Mouse (Mus musculus): ENCODE measurements around the gene Camk1d. TPM values are rescaled to one million over a fixed set of nuclear protein-coding genes. Genes with fewer than 3 reads are reported as not detected.

The Camk1d gene
- polyA plus RNA-seq, 1 experiment from 2014 or later = 0.62 TPM

GRCm38 (mm10) chr2:5596882-5597281, 117.4 kb downstream of the Camk1d start:
- WGBS = 51% methylated on average over 12 of the region's 12 CpGs
- no peaks in the 10 kb centered on the region for H3K27me3 ChIP-seq (ENCODE audit: poor library complexity, severe bottlenecking)
- H3K9me3 ChIP-seq = no peaks in the 10 kb centered on the region
- H3K4me3 ChIP-seq = no peak overlapping the region
- H3K27ac ChIP-seq = no peak overlapping the region; the same call in 1 of the 2 replicates
- H3K36me3 ChIP-seq (replicated peaks) = no peaks in the 10 kb centered on the region
- peaks cover 15% of the 10 kb centered on the region for H3K4me1 ChIP-seq
- no peak for DNase-seq (ENCODE audit: extremely low spot score, low spot score)

GRCm38 (mm10) chr2:5595356-5596191, 118.7 kb downstream of the Camk1d start:
- no peak overlapping the region for H3K27ac ChIP-seq
- WGBS = 91% methylated on average over 8 of the region's 8 CpGs
- no peak overlapping the region for H3K4me3 ChIP-seq
- no peak for DNase-seq (ENCODE audit: extremely low spot score, low spot score)
- H3K4me1 ChIP-seq = peaks cover 1% of the 10 kb centered on the region
- H3K9me3 ChIP-seq = no peaks in the 10 kb centered on the region
- no peaks in the 10 kb centered on the region for H3K36me3 ChIP-seq (replicated peaks)
- no peaks in the 10 kb centered on the region for H3K27me3 ChIP-seq (ENCODE audit: poor library complexity, severe bottlenecking)

GRCm38 (mm10) chr2:5592461-5593136, 121.7 kb downstream of the Camk1d start:
- H3K27me3 ChIP-seq (ENCODE audit: poor library complexity, severe bottlenecking) = no peaks in the 10 kb centered on the region
- WGBS = 89% methylated on average over 6 of the region's 6 CpGs
- DNase-seq (ENCODE audit: extremely low spot score, low spot score) = no peak

GRCm38 (mm10) chr2:5590074-5590473, 124.2 kb downstream of the Camk1d start:
- Histone ChIP-seq H3K27ac (no peak overlapping the region), H3K9me3 (no peaks in the 10 kb centered on the region), H3K27me3 (ENCODE audit: poor library complexity, severe bottlenecking) (no peaks in the 10 kb centered on the region), H3K36me3 (replicated peaks) (no peaks in the 10 kb centered on the region), H3K4me1 (no peaks in the 10 kb centered on the region), H3K4me3 (no peak overlapping the region)
- WGBS = 80% methylated on average over 5 of the region's 5 CpGs
- DNase-seq (ENCODE audit: extremely low spot score, low spot score) = no peak

More at GRCm38 (mm10) chr2:5592461-5593136, 121.7 kb downstream of the Camk1d start:
- no peaks in the 10 kb centered on the region for H3K36me3 ChIP-seq (replicated peaks)
- no peaks in the 10 kb centered on the region; the same call in 1 of the 2 replicates for H3K4me1 ChIP-seq
- no peaks in the 10 kb centered on the region for H3K9me3 ChIP-seq
- no peak overlapping the region for H3K4me3 ChIP-seq
- no peak overlapping the region for H3K27ac ChIP-seq

GRCm38 (mm10) chr2:5589163-5589562, 125.2 kb downstream of the Camk1d start:
- Histone ChIP-seq H3K4me3 (no peak overlapping the region), H3K27me3 (ENCODE audit: poor library complexity, severe bottlenecking) (no peaks in the 10 kb centered on the region), H3K27ac (no peak overlapping the region), H3K36me3 (replicated peaks) (no peaks in the 10 kb centered on the region), H3K9me3 (no peaks in the 10 kb centered on the region), H3K4me1 (no peaks in the 10 kb centered on the region)
- no peak for DNase-seq (ENCODE audit: extremely low spot score, low spot score)
- WGBS = 89% methylated on average over 5 of the region's 5 CpGs

GRCm38 (mm10) chr2:5588329-5588982, 125.9 kb downstream of the Camk1d start:
- Histone ChIP-seq H3K36me3 (replicated peaks) (no peaks in the 10 kb centered on the region), H3K27me3 (ENCODE audit: poor library complexity, severe bottlenecking) (no peaks in the 10 kb centered on the region), H3K4me3 (no peak overlapping the region), H3K9me3 (no peaks in the 10 kb centered on the region), H3K4me1 (no peaks in the 10 kb centered on the region), H3K27ac (no peak overlapping the region)
- 91% methylated on average over 8 of the region's 8 CpGs for WGBS
- no peak for DNase-seq (ENCODE audit: extremely low spot score, low spot score)

GRCm38 (mm10) chr2:5584318-5585027, 129.8 kb downstream of the Camk1d start:
- Histone ChIP-seq H3K4me3 (no peak overlapping the region), H3K9me3 (no peaks in the 10 kb centered on the region), H3K36me3 (replicated peaks) (no peaks in the 10 kb centered on the region), H3K27me3 (ENCODE audit: poor library complexity, severe bottlenecking) (no peaks in the 10 kb centered on the region), H3K4me1 (no peaks in the 10 kb centered on the region), H3K27ac (no peak overlapping the region)
- WGBS = 87% methylated on average over 6 of the region's 6 CpGs
- DNase-seq (ENCODE audit: extremely low spot score, low spot score) = no peak

GRCm38 (mm10) chr2:5579391-5579790, 134.9 kb downstream of the Camk1d start:
- H3K27ac ChIP-seq = no peak overlapping the region
- 84% methylated on average over 4 of the region's 4 CpGs for WGBS
- peaks cover 9% of the 10 kb centered on the region for H3K4me1 ChIP-seq
- no peaks in the 10 kb centered on the region for H3K36me3 ChIP-seq (replicated peaks)
- no peaks in the 10 kb centered on the region for H3K27me3 ChIP-seq (ENCODE audit: poor library complexity, severe bottlenecking)
- no peak for DNase-seq (ENCODE audit: extremely low spot score, low spot score)
- no peak overlapping the region for H3K4me3 ChIP-seq
- H3K9me3 ChIP-seq = no peaks in the 10 kb centered on the region

- Histone ChIP-seq H3K9me3 (no peaks in the 10 kb centered on the region), H3K27me3 (ENCODE audit: poor library complexity, severe bottlenecking) (no peaks in the 10 kb centered on the region), H3K36me3 (replicated peaks) (no peaks in the 10 kb centered on the region), H3K27ac (no peak overlapping the region), H3K4me1 (peaks cover 9% of the 10 kb centered on the region), H3K4me3 (no peak overlapping the region)
- no peak for DNase-seq (ENCODE audit: extremely low spot score, low spot score)
- WGBS = 78% methylated on average over 9 of the region's 9 CpGs
Measured at GRCm38 (mm10) chr2:5577399-5578129, 136.8 kb downstream of the Camk1d start.

GRCm38 (mm10) chr2:5572314-5573006, 141.9 kb downstream of the Camk1d start:
- H3K4me1 ChIP-seq = peaks cover 5% of the 10 kb centered on the region
- H3K9me3 ChIP-seq = no peaks in the 10 kb centered on the region
- no peak overlapping the region for H3K4me3 ChIP-seq
- no peaks in the 10 kb centered on the region for H3K27me3 ChIP-seq (ENCODE audit: poor library complexity, severe bottlenecking)
- DNase-seq (ENCODE audit: extremely low spot score, low spot score) = no peak
- 83% methylated on average over 10 of the region's 10 CpGs for WGBS
- no peaks in the 10 kb centered on the region for H3K36me3 ChIP-seq (replicated peaks)
- H3K27ac ChIP-seq = no peak overlapping the region

- Histone ChIP-seq H3K36me3 (replicated peaks) (no peaks in the 10 kb centered on the region), H3K9me3 (no peaks in the 10 kb centered on the region), H3K4me1 (no peaks in the 10 kb centered on the region), H3K27me3 (ENCODE audit: poor library complexity, severe bottlenecking) (no peaks in the 10 kb centered on the region), H3K27ac (no peak overlapping the region), H3K4me3 (no peak overlapping the region)
- 89% methylated on average over 5 of the region's 5 CpGs for WGBS
- no peak for DNase-seq (ENCODE audit: extremely low spot score, low spot score)
Measured at GRCm38 (mm10) chr2:5566611-5567010, 147.7 kb downstream of the Camk1d start.

All from forebrain, embryonic 10.5 days (tissue).